Mouse (Mus musculus) limb, embryonic 10.5 days (tissue): ENCODE measurements at regions not wholly inside any gene's neighbourhood (a gene's known extent, or its start where the extent isn't known, plus 50 kb on each side); places are given as distances from the start of the nearest gene placed in this dataset.
A peak's percentile ranks its signal among the peaks of the same experiment; 100 is the strongest.

Experiments
- DNase-seq: peaks from one replicate; pipeline ENCODE4 v3.0.0-alpha.2; 2017; ENCODE audit warnings: low spot score
- H3K27ac ChIP-seq: fragments of 300-500 bp; sonication (generic); 2 replicates; pipeline ENCODE4 v1.5.1; 2016; ENCODE audit warnings: mild to moderate bottlenecking
- H3K27me3 ChIP-seq: fragments of 300-500 bp; sonication (generic); 2 replicates; pipeline ENCODE4 v1.6.1; 2016; ENCODE audit warnings: low read depth, mild to moderate bottlenecking; ENCODE audit not compliant: poor library complexity, severe bottlenecking
- H3K36me3 ChIP-seq: fragments of 300-500 bp; sonication (generic); 2 replicates; pipeline ENCODE4 v1.6.1; 2016; ENCODE audit warnings: mild to moderate bottlenecking, moderate library complexity
- H3K4me1 ChIP-seq: fragments of 300-500 bp; sonication (generic); 2 replicates; pipeline ENCODE4 v1.6.1; 2016
- H3K4me3 ChIP-seq: fragments of 300-500 bp; sonication (generic); 2 replicates; pipeline ENCODE4 v1.5.1; 2016; ENCODE audit warnings: mild to moderate bottlenecking, moderate library complexity
- H3K9me3 ChIP-seq: fragments of 300-500 bp; sonication (generic); replicated peaks from 2 replicates; pipeline ENCODE4 v1.6.1; 2016; ENCODE audit warnings: mild to moderate bottlenecking
- WGBS: fragments of 180-500 bp; shearing (Covaris S2); methylation state at CpG from one replicate; pipeline ENCODE4 v1.1.7; 2016; 5-methylcytosine and 5-hydroxymethylcytosine counted together

GRCm38 (mm10) chrX:103904038-103904696, 76.9 kb downstream of the Rlim start:
- H3K9me3 ChIP-seq = no peaks in the 10 kb centered on the region
- H3K4me1 ChIP-seq = no peaks in the 10 kb centered on the region
- no peaks in the 10 kb centered on the region for H3K36me3 ChIP-seq
- DNase-seq = no peak
- peaks cover 80% of the 10 kb centered on the region for H3K27me3 ChIP-seq
- no peak overlapping the region for H3K27ac ChIP-seq
- H3K4me3 ChIP-seq = no peak overlapping the region
- 83% methylated on average over 5 of the region's 5 CpGs for WGBS

DNA sequence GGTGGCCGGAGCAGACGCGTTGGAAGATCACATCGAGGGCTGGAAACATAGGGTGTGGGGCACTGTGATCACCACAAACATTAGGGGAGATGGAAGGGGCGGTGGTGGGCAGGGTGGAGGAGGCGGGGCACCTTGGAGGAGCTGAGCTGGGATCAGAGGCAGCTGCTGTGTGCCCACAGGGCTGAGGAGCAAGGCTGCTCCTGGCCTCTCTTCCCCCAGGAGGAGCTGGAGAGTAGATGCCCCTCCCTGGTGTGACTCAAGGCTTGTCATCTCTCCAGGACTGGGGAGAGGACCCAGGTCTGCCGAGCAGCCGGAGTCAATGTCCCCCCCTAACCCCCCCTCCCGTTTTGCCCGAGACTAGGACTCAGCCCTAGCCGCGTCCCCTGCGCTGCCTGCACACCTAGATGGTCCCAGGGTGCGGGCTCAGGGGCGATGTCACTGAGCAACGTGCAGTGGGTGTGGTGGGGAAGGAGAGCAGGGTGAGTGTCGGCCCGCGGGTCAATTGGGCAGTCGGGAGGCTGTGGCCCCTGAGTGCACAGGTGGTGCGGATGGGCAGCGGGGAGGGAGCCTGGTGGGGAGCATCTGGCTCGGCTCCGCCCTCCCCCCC, 57.6 kb upstream of the Slc16a2 start:
- no peak overlapping the region for H3K27ac ChIP-seq
- H3K4me1 ChIP-seq = peaks cover 5% of the 10 kb centered on the region; the same call in 1 of the 2 replicates
- no peaks in the 10 kb centered on the region for H3K36me3 ChIP-seq
- 19% methylated on average over 23 of the region's 24 CpGs for WGBS
- H3K27me3 ChIP-seq = peaks cover 100% of the 10 kb centered on the region
- peak overlapping the region; percentile 31 for H3K4me3 ChIP-seq
- no peaks in the 10 kb centered on the region for H3K9me3 ChIP-seq
- peak; percentile 27 for DNase-seq
